Mouse (Mus musculus): ENCODE data around the gene Acer1. TPM values are rescaled to one million over a fixed set of nuclear protein-coding genes. Genes with fewer than 3 reads are reported as not detected.

Gene Acer1
- total and polyA plus RNA-seq, 3 experiments = not detected

GRCm38 (mm10) chr17:56973956-56974707 lies 7.8 kb downstream of the Acer1 start:
- H3K27ac ChIP-seq (ENCODE audit: insufficient read depth, low read depth) = no peak overlapping the region
- no peak overlapping the region for H3K4me2 ChIP-seq (ENCODE audit: insufficient read depth, low read depth, poor library complexity, severe bottlenecking)
- in situ Hi-C loops (cut with MboI; ENCODE audit: low pct_ligation_motif_present, low pct_unique_long_range_greater_than_20kb, low sequenced_read_pairs) = no loop called here
- dilution Hi-C loops (cut with MboI; ENCODE audit: extremely low pct_ligation_motif_present, extremely low pct_unique_long_range_greater_than_20kb, low sequenced_read_pairs) = no loop called here
- no peak overlapping the region for H3K4me3 ChIP-seq (replicated peaks in 1 of 3; ENCODE audit: low read depth in 2 of 3, low read length in 2 of 3, poor library complexity in 1 of 3)
- no peak overlapping the region for H3K9ac ChIP-seq (ENCODE audit: insufficient read depth, low read depth)
- H3K9me3 ChIP-seq (replicated peaks; ENCODE audit: low read length) = no peaks in the 10 kb centered on the region
- H3K4me1 ChIP-seq (ENCODE audit: control insufficient read depth in 1 of 2, insufficient read depth in 2 of 2) = no peaks in the 10 kb centered on the region
- no peaks in the 10 kb centered on the region for H3K36me3 ChIP-seq (replicated peaks in 1 of 2; ENCODE audit: control insufficient read depth in 1 of 2, insufficient read depth in 1 of 2, low read length in 1 of 2)
- DNase-seq (ENCODE audit: extremely low read depth) = no peak
- TF ChIP-seq ELF1 (IDR thresholded peaks at IDR 0.05; ENCODE audit: low read depth, low read length) = no peak
- TF ChIP-seq POLR2AphosphoS2 (IDR thresholded peaks at IDR 0.05; ENCODE audit: low read depth, low read length) = no peak
- no peak for TF ChIP-seq MAFK (IDR thresholded peaks at IDR 0.05; ENCODE audit: insufficient replicate concordance, low read length)
- no peak for TF ChIP-seq UBTF (IDR thresholded peaks at IDR 0.05; ENCODE audit: low read depth, low read length)
- TF ChIP-seq CTCF (conservative IDR thresholded peaks at IDR 0.05 in 1 of 2, IDR thresholded peaks at IDR 0.05 in 1 of 2; ENCODE audit: low read depth in 2 of 2, low read length in 2 of 2) = no peak
- no peak for TF ChIP-seq CHD1 (IDR thresholded peaks at IDR 0.05; ENCODE audit: low read depth, low read length)
- TF ChIP-seq JUND (conservative IDR thresholded peaks at IDR 0.05; ENCODE audit: low read depth, low read length) = no peak
- no peak for TF ChIP-seq EP300 (IDR thresholded peaks at IDR 0.05; ENCODE audit: low read length)
- H3K27me3 ChIP-seq (replicated peaks) = peaks cover 28% of the 10 kb centered on the region
- H3K79me2 ChIP-seq (replicated peaks; ENCODE audit: control insufficient read depth, extremely low read depth, insufficient read depth, poor library complexity, severe bottlenecking) = no peaks in the 10 kb centered on the region

- dilution Hi-C loops (cut with MboI; ENCODE audit: extremely low pct_ligation_motif_present, extremely low pct_unique_long_range_greater_than_20kb, low sequenced_read_pairs) (no loop called here), in situ Hi-C loops (cut with MboI; ENCODE audit: low pct_ligation_motif_present, low pct_unique_long_range_greater_than_20kb, low sequenced_read_pairs) (no loop called here)
- no peaks in the 10 kb centered on the region for H3K4me1 ChIP-seq (ENCODE audit: control insufficient read depth in 1 of 2, insufficient read depth in 2 of 2)
- no peaks in the 10 kb centered on the region for H3K79me2 ChIP-seq (replicated peaks; ENCODE audit: control insufficient read depth, extremely low read depth, insufficient read depth, poor library complexity, severe bottlenecking)
- no peaks in the 10 kb centered on the region for H3K9me3 ChIP-seq (replicated peaks; ENCODE audit: low read length)
- no peak overlapping the region for H3K4me3 ChIP-seq (replicated peaks in 1 of 3; ENCODE audit: low read depth in 2 of 3, low read length in 2 of 3, poor library complexity in 1 of 3)
- TF ChIP-seq ETS1 (conservative IDR thresholded peaks at IDR 0.05; ENCODE audit: low read depth, low read length) (no peak), SIN3A (IDR thresholded peaks at IDR 0.05; ENCODE audit: low read length) (no peak), JUN (IDR thresholded peaks at IDR 0.05; ENCODE audit: insufficient read depth, low read depth, low read length) (no peak), E2F4 (IDR thresholded peaks at IDR 0.05; ENCODE audit: insufficient replicate concordance, low read depth, low read length) (no peak), JUND (conservative IDR thresholded peaks at IDR 0.05; ENCODE audit: low read depth, low read length) (no peak), MYC (IDR thresholded peaks at IDR 0.05; ENCODE audit: low read depth, low read length) (no peak), RAD21 (IDR thresholded peaks at IDR 0.05; ENCODE audit: low read depth, low read length) (no peak), ZKSCAN1 (IDR thresholded peaks at IDR 0.05; ENCODE audit: borderline replicate concordance, low read depth, low read length) (no peak), NELFE (IDR thresholded peaks at IDR 0.05; ENCODE audit: low read depth, low read length) (no peak), TBP (conservative IDR thresholded peaks at IDR 0.05; ENCODE audit: low read depth, low read length) (no peak), UBTF (IDR thresholded peaks at IDR 0.05; ENCODE audit: low read depth, low read length) (no peak), MAX (IDR thresholded peaks at IDR 0.05; ENCODE audit: low read length) (no peak), BHLHE40 (IDR thresholded peaks at IDR 0.05; ENCODE audit: low read depth, low read length) (no peak)
- DNase-seq (ENCODE audit: extremely low read depth) = no peak
- no peak overlapping the region for H3K4me2 ChIP-seq (ENCODE audit: insufficient read depth, low read depth, poor library complexity, severe bottlenecking)
- H3K27ac ChIP-seq (ENCODE audit: insufficient read depth, low read depth) = no peak overlapping the region; the same call in 1 of the 2 replicates
- peaks cover 47% of the 10 kb centered on the region for H3K27me3 ChIP-seq (replicated peaks)
- no peak overlapping the region for H3K9ac ChIP-seq (ENCODE audit: insufficient read depth, low read depth)
- no peaks in the 10 kb centered on the region for H3K36me3 ChIP-seq (replicated peaks in 1 of 2; ENCODE audit: control insufficient read depth in 1 of 2, insufficient read depth in 1 of 2, low read length in 1 of 2)
Observed at GRCm38 (mm10) chr17:56970081-56970480, 11.8 kb downstream of the Acer1 start.

Data from CH12.LX (cell line).